Mouse (Mus musculus): Measurements from ENCODE around the gene Grhl3. TPM values are rescaled to one million over a fixed set of nuclear protein-coding genes. Genes with fewer than 3 reads are reported as not detected.
A peak's percentile ranks its signal among the peaks of the same experiment; 100 is the strongest.

The Grhl3 gene
- polyA plus RNA-seq, 1 experiment from 2014 or later = 4.7 TPM

DNA sequence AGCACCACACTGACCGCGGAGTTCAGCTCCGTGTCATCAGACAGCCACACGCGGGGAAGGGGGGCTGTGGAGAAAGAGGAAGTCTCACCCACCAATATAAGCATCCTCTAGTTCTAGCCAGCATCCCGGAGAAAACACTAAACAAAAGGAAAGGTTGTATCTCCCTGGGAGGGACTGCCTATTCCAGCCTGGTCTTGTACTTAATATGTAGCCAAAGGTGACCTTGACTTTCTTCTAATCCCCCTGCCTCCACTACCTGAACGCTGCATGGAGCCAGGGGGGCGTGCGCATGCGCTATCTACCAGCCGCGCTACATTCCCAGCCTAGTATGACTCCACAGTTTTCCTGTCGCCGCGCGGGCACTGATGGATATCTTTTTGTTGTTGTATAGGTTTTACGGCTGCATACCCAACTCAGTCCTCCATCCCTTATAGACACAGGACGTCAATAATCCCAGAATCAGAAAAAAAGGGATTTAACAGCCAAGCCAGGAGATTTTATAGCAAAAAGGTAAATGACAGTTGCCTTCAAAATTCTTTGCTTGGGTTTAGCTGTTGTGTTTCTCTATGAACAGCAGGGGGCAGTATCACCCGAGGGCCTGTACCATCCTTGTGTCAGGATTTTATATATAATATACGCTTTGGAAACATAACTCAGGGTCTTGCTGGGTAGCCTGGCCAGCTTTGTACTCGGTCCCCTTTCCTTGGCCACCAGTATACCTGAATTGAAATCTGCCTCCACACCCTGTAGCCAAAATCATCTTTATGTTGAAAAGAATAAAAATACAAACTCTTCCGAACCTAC lies 65.7 kb downstream of the Grhl3 start:
- peak overlapping the region; percentile 37 for H3K9ac ChIP-seq (ENCODE audit: low read length)
- 0 out of 2 replicates have a peak, but pooled peaks have one; percentile 39 for ATAC-seq (ENCODE audit: low read depth)
- H3K4me2 ChIP-seq (ENCODE audit: low read depth, low read length) = peak overlapping the region; percentile 54
- H3K4me1 ChIP-seq (replicated peaks; ENCODE audit: control insufficient read depth, insufficient read depth, low read length) = peaks cover 5% of the 10 kb centered on the region; the same call in 1 of the 2 replicates
- H3K9me3 ChIP-seq (ENCODE audit: control insufficient read depth, low read length) = no peaks in the 10 kb centered on the region
- H3K27me3 ChIP-seq (ENCODE audit: control insufficient read depth, insufficient read depth, low read depth, low read length) = no peaks in the 10 kb centered on the region
- no peaks in the 10 kb centered on the region for H3K36me3 ChIP-seq (ENCODE audit: control insufficient read depth, insufficient read depth, low read length)
- H3K27ac ChIP-seq (ENCODE audit: low read length) = no peak overlapping the region
- H3K4me3 ChIP-seq (ENCODE audit: low read length) = peak overlapping the region; percentile 29
- WGBS = 12% methylated on average over 22 of the region's 22 CpGs

DNA sequence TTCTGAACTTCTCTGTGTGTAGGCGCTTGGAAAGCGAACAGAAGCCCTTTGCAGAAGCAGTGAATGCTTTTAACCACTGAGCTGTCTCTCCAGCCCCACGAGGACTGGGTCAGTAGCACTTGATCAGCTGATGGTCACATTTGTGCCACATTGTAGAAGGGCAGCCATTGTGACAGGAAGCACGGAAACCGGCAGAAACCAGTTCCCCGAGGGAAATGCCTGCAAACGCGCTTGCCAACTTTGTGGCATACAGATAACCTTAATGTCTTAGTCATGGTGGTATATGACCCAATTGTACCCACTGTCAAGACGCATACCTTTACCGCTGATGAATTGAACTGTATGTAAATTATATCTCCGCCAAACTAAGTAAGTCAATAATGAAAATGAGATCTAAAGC lies 67.6 kb downstream of the Grhl3 start:
- no peak overlapping the region for H3K4me2 ChIP-seq (ENCODE audit: low read depth, low read length)

DNA sequence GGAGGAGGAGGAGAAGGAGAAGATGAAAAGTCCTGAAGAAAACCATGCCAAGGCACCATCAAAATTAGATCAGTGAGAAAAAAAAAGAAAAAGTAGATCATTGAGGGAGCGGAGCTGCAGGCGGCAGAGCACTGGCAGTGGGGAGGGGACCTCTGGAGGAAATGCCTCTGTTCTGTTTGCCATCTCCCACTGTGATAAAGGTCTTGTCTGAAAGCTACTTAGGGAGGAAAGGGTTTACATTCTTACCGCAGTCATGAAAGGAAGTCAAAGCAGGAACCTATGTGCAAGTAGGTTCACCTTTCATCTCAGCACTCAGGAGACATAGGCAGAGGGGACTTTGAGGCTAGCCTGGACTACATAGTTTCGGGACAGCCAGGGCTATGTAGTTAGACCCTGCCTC lies 71.8 kb downstream of the Grhl3 start:
- H3K36me3 ChIP-seq (ENCODE audit: control insufficient read depth, insufficient read depth, low read length) = no peaks in the 10 kb centered on the region
- peaks cover 4% of the 10 kb centered on the region; the same call in 1 of the 2 replicates for H3K9me3 ChIP-seq (ENCODE audit: control insufficient read depth, low read length)
- H3K4me2 ChIP-seq (ENCODE audit: low read depth, low read length) = no peak overlapping the region
- H3K9ac ChIP-seq (ENCODE audit: low read length) = no peak overlapping the region
- no peaks in the 10 kb centered on the region for H3K27me3 ChIP-seq (ENCODE audit: control insufficient read depth, insufficient read depth, low read depth, low read length)
- WGBS = 49% methylated on average over 4 of the region's 4 CpGs
- ATAC-seq (ENCODE audit: low read depth) = no peak
- no peak overlapping the region for H3K4me3 ChIP-seq (ENCODE audit: low read length)
- no peak overlapping the region for H3K27ac ChIP-seq (ENCODE audit: low read length)
- H3K4me1 ChIP-seq (replicated peaks; ENCODE audit: control insufficient read depth, insufficient read depth, low read length) = no peaks in the 10 kb centered on the region

More for the DNA sequence above, 67.6 kb downstream of the Grhl3 start:
- no peak overlapping the region for H3K4me3 ChIP-seq (ENCODE audit: low read length)
- ATAC-seq (ENCODE audit: low read depth) = no peak
- no peaks in the 10 kb centered on the region for H3K36me3 ChIP-seq (ENCODE audit: control insufficient read depth, insufficient read depth, low read length)
- H3K27ac ChIP-seq (ENCODE audit: low read length) = no peak overlapping the region
- H3K4me1 ChIP-seq (replicated peaks; ENCODE audit: control insufficient read depth, insufficient read depth, low read length) = peaks cover 5% of the 10 kb centered on the region; the same call in 1 of the 2 replicates
- H3K9me3 ChIP-seq (ENCODE audit: control insufficient read depth, low read length) = peaks cover 2% of the 10 kb centered on the region; the same call in 1 of the 2 replicates
- WGBS = 63% methylated on average over 11 of the region's 11 CpGs
- no peak overlapping the region for H3K9ac ChIP-seq (ENCODE audit: low read length)
- no peaks in the 10 kb centered on the region for H3K27me3 ChIP-seq (ENCODE audit: control insufficient read depth, insufficient read depth, low read depth, low read length)

DNA sequence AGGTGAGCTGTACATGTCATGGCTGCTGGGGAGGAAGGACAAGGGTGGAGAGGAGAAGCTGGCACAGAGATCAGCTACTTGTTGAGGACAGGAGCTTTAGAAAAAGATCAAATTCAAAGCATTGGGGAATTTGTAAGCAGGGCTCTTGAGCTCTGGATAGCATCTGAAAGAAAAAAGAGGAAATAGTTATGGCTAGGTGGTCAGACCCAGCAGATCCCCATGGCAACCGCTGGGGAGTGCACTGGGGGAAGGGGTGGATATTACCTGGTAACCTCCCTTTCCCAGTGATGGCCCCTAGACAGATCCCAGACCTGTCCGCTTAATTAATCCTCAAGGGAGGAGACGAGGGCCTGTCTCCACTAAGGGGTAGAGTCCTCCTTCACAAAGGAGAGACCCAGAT lies 73.6 kb downstream of the Grhl3 start:
- no peaks in the 10 kb centered on the region for H3K27me3 ChIP-seq (ENCODE audit: control insufficient read depth, insufficient read depth, low read depth, low read length)
- no peak overlapping the region for H3K9ac ChIP-seq (ENCODE audit: low read length)
- H3K27ac ChIP-seq (ENCODE audit: low read length) = no peak overlapping the region
- H3K9me3 ChIP-seq (ENCODE audit: control insufficient read depth, low read length) = peaks cover 4% of the 10 kb centered on the region; the same call in 1 of the 2 replicates
- H3K4me1 ChIP-seq (replicated peaks; ENCODE audit: control insufficient read depth, insufficient read depth, low read length) = peaks cover 6% of the 10 kb centered on the region
- 84% methylated on average over 3 of the region's 3 CpGs for WGBS
- no peak for ATAC-seq (ENCODE audit: low read depth)
- no peak overlapping the region for H3K4me2 ChIP-seq (ENCODE audit: low read depth, low read length)
- no peak overlapping the region for H3K4me3 ChIP-seq (ENCODE audit: low read length)
- no peaks in the 10 kb centered on the region for H3K36me3 ChIP-seq (ENCODE audit: control insufficient read depth, insufficient read depth, low read length)

DNA sequence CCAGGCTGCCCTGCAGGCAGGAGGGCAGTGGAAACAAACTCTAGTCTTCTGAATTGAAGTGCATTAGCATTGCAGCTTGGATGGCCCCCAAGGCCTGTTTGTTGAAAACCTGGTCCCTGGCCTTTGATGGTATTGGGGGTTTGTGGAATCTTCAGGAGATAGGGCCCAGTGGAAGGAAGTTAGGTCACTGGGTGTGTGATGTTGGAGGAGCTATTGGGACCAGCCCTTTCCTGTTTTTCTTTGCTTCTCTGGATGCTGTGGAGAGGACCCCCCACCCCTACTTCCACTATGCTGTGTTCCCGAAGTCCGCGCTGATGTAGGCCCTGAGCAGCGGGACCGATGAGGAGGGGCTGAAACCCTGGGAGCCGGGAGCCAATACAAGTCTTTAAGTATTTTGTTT lies 75.3 kb downstream of the Grhl3 start:
- no peak for ATAC-seq (ENCODE audit: low read depth)
- Histone ChIP-seq H3K27ac (ENCODE audit: low read length) (no peak overlapping the region), H3K4me3 (ENCODE audit: low read length) (no peak overlapping the region), H3K4me1 (replicated peaks; ENCODE audit: control insufficient read depth, insufficient read depth, low read length) (peaks cover 11% of the 10 kb centered on the region), H3K36me3 (ENCODE audit: control insufficient read depth, insufficient read depth, low read length) (no peaks in the 10 kb centered on the region), H3K4me2 (ENCODE audit: low read depth, low read length) (no peak overlapping the region), H3K27me3 (ENCODE audit: control insufficient read depth, insufficient read depth, low read depth, low read length) (no peaks in the 10 kb centered on the region), H3K9ac (ENCODE audit: low read length) (no peak overlapping the region), H3K9me3 (ENCODE audit: control insufficient read depth, low read length) (peaks cover 4% of the 10 kb centered on the region; the same call in 1 of the 2 replicates)
- 80% methylated on average over 6 of the region's 6 CpGs for WGBS

DNA sequence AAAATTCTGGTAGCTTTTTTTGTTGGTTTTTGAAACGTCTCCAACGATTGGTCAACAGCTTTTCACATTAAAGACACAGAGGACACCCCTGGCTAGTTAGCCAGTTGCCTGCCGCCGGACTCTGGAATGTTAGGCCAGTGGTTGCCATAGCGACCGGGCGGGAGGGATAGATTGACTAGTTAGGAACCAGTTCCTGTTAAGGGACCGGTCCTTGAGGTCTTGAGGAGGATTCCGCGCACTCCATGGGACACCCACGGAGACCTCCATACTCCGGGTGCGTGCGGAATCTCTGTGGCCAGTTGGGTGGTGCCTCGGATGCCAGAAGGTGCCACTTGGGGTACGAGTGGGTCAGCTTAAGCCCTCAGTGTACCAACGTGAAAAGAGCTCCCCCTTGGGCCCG lies 77.6 kb downstream of the Grhl3 start:
- Histone ChIP-seq H3K4me3 (ENCODE audit: low read length) (0 out of 2 replicates have a peak overlapping the region, but pooled peaks have one; percentile 2), H3K27ac (ENCODE audit: low read length) (no peak overlapping the region), H3K4me1 (replicated peaks; ENCODE audit: control insufficient read depth, insufficient read depth, low read length) (peaks cover 11% of the 10 kb centered on the region), H3K9me3 (ENCODE audit: control insufficient read depth, low read length) (peaks cover 2% of the 10 kb centered on the region; the same call in 1 of the 2 replicates), H3K4me2 (ENCODE audit: low read depth, low read length) (peak overlapping the region; percentile 88), H3K36me3 (ENCODE audit: control insufficient read depth, insufficient read depth, low read length) (no peaks in the 10 kb centered on the region), H3K27me3 (ENCODE audit: control insufficient read depth, insufficient read depth, low read depth, low read length) (no peaks in the 10 kb centered on the region), H3K9ac (ENCODE audit: low read length) (no peak overlapping the region)
- ATAC-seq (ENCODE audit: low read depth) = no peak
- WGBS = 14% methylated on average over 18 of the region's 18 CpGs

DNA sequence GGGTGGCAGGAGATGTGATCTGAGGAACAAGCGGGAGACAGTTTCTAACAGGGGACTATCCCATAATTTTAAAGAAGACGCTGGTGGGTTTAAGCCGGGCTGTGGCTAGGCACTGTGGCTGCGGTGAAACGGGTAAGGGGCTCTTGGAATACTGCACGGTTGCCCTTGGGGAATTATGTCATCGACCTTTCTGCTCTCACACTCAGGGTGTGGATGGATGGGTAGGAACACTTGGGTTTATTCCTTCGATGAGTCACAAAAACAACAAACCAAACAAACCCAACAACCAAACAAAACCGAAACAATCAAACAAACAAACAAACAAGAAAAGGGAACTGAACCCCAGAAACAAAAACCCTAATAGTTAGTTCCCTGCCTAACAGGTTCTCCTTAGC lies 78.0 kb downstream of the Grhl3 start:
- peaks cover 11% of the 10 kb centered on the region for H3K4me1 ChIP-seq (replicated peaks; ENCODE audit: control insufficient read depth, insufficient read depth, low read length)
- H3K4me3 ChIP-seq (ENCODE audit: low read length) = peak overlapping the region; percentile 74
- 8% methylated on average over 9 of the region's 9 CpGs for WGBS
- no peaks in the 10 kb centered on the region for H3K27me3 ChIP-seq (ENCODE audit: control insufficient read depth, insufficient read depth, low read depth, low read length)
- H3K27ac ChIP-seq (ENCODE audit: low read length) = no peak overlapping the region; the same call in 1 of the 2 replicates
- H3K36me3 ChIP-seq (ENCODE audit: control insufficient read depth, insufficient read depth, low read length) = no peaks in the 10 kb centered on the region
- peak overlapping the region; percentile 75; the same call in 1 of the 2 replicates for H3K9ac ChIP-seq (ENCODE audit: low read length)
- H3K9me3 ChIP-seq (ENCODE audit: control insufficient read depth, low read length) = no peaks in the 10 kb centered on the region; the same call in 1 of the 2 replicates
- ATAC-seq (ENCODE audit: low read depth) = no peak
- peak overlapping the region; percentile 88 for H3K4me2 ChIP-seq (ENCODE audit: low read depth, low read length)

DNA sequence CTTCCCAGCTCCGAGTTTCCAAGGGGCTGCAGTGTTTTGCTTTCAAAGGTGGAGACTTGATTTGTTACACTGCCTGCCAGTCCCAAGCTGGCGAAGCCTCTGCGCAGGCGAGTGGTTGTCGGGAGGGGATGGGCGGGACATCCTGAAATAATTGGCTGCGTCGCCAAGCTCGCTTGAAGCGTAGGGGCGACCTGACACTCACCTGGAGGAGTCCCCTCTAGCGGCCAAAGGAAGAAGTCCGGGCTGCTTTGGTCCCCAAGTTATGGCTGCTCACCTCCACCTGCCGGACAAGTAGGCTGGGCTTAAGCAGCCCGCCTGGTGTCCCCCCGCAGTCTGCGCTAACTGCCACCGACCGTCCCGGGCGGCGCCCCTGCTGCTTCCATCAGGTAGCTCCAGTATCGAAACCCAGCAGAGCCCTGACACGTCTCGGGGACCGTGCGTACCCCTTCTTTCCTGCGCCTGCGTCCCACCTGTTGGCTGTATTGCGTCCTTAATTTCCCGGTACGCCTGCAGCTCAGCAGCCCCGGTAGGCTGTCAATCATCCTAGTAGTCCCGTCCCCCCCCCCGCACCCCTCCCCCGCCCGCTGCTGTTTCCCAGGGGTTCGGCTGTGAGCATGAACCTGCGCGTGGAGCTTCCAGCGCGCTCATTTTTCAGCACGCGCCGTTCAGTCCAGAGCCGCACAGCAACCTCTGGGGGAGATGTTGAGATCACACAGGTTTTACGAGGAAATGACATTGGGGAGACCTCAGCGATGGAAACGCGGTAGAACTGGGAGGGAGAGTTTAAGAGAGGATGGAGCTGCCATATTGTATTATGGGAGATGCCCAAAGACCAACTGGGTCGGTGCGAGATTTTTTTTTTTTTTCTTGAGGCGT lies 78.7 kb downstream of the Grhl3 start, which contains the start of the genes Stpg1 and Nipal3:
Stpg1 (plus strand) TSS at position 270 of the 876 bp plus-strand sequence.
Nipal3 (minus strand) TSS at position 518 of the 876 bp plus-strand sequence.
- H3K9me3 ChIP-seq (ENCODE audit: control insufficient read depth, low read length) = no peaks in the 10 kb centered on the region
- H3K27me3 ChIP-seq (ENCODE audit: control insufficient read depth, insufficient read depth, low read depth, low read length) = no peaks in the 10 kb centered on the region
- H3K27ac ChIP-seq (ENCODE audit: low read length) = peak within 1 kb of the TSS; percentile 89
- ATAC-seq (ENCODE audit: low read depth) = peak; percentile 95
- peak within 1 kb of the TSS; percentile 74 for H3K4me3 ChIP-seq (ENCODE audit: low read length)
- H3K4me2 ChIP-seq (ENCODE audit: low read depth, low read length) = peak within 1 kb of the TSS; percentile 88
- H3K36me3 ChIP-seq (ENCODE audit: control insufficient read depth, insufficient read depth, low read length) = no peaks in the 10 kb centered on the region; the same call in 1 of the 2 replicates
- under 1% methylated on average over 53 of the region's 53 CpGs for WGBS
- peaks cover 11% of the 10 kb centered on the region for H3K4me1 ChIP-seq (replicated peaks; ENCODE audit: control insufficient read depth, insufficient read depth, low read length)
- peak within 1 kb of the TSS; percentile 75 for H3K9ac ChIP-seq (ENCODE audit: low read length)

Data from lung, embryonic 16.5 days (tissue).